Mouse (Mus musculus): ENCODE results near the gene Mrpl52.

Mrpl52 gene

DNA sequence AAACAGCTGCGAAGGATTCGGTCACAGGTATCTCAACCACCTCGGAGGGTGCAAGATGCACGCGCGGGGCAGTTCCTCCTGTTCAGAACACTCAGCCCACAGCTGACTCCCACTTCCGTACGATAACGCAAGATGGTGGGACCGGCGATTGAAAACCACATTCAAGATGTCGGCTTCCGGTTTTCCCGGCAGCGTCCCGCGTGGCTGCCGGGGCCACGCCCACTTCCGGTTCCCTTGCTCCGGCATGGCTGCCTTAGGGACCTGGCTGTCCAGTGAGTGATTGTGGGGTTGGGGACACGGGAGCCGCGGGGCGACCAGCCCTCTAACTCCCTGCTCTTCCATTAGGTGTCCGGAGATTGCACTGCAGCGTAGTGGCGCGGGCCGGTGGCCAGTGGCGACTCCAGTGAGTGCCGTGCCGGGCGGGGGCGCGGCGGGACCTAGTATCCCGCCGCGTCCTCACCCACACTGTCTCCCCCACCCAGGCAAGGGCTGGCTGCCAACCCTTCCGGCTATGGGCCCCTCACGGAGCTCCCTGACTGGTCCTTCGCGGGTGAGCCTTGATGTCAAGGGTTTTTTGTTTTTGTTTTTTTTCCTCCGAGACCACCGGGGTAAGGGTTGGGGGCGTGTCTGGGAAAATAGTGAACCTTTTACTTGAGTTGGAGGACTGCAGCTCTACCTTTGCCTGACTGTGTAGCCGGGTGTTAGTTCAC is at the start of gene Mrpl52:
Mrpl52 (plus strand) TSS at position 221 of the 710 bp plus-strand sequence.
- peak; percentile 89 to 93 for DNase-seq (ENCODE audit: low spot score in 2 of 2)

GRCm38 (mm10) chr14:54377166-54377565 is 49.5 kb upstream of the Mrpl52 start:
- no peak for DNase-seq (ENCODE audit: low spot score in 2 of 2)

GRCm38 (mm10) chr14:54379571-54379970 is 47.1 kb upstream of the Mrpl52 start:
- no peak for DNase-seq (ENCODE audit: low spot score in 2 of 2)

GRCm38 (mm10) chr14:54380616-54381015 is 46.1 kb upstream of the Mrpl52 start:
- no peak for DNase-seq (ENCODE audit: low spot score in 2 of 2)

- no peak for DNase-seq (ENCODE audit: low spot score in 2 of 2)
These were observed 44.9 kb upstream of the Mrpl52 start for GRCm38 (mm10) chr14:54381816-54382215.

- no peak for DNase-seq (ENCODE audit: low spot score in 2 of 2)
These were observed 44.1 kb upstream of the Mrpl52 start for GRCm38 (mm10) chr14:54382641-54383040.

- DNase-seq (ENCODE audit: low spot score in 2 of 2): peak; percentile 27 to 47
These were observed 43.3 kb upstream of the Mrpl52 start for GRCm38 (mm10) chr14:54383355-54383771.

GRCm38 (mm10) chr14:54384396-54384795 is 42.3 kb upstream of the Mrpl52 start:
- DNase-seq (ENCODE audit: low spot score in 2 of 2): no peak

GRCm38 (mm10) chr14:54385968-54386618 is 40.6 kb upstream of the Mrpl52 start:
- no peak for DNase-seq (ENCODE audit: low spot score in 2 of 2)

GRCm38 (mm10) chr14:54387546-54387945 is 39.2 kb upstream of the Mrpl52 start:
- DNase-seq (ENCODE audit: low spot score in 2 of 2): no peak

- no peak for DNase-seq (ENCODE audit: low spot score in 2 of 2)
These were observed 35.9 kb upstream of the Mrpl52 start for GRCm38 (mm10) chr14:54390843-54391242.

DNA sequence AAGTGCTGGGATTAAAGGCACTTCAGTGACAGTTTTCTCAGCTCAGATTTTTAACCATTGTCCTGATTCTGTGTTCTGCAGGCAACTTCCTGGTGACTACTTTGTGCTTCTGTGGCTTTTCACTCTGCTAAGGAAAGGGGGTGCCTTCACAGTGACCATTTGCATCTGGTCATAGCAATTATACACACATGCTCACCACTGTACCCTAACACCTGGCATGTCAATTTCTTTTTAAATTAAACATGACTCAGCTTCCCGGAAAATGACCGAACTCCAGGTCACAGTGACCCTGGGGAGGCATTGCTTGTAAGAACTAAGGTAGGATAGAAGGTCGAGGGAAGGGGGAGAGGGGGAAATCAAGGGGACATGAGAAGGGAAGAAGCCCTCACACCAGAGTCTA is 32.9 kb upstream of the Mrpl52 start:
- DNase-seq (ENCODE audit: low spot score in 2 of 2): no peak

DNA sequence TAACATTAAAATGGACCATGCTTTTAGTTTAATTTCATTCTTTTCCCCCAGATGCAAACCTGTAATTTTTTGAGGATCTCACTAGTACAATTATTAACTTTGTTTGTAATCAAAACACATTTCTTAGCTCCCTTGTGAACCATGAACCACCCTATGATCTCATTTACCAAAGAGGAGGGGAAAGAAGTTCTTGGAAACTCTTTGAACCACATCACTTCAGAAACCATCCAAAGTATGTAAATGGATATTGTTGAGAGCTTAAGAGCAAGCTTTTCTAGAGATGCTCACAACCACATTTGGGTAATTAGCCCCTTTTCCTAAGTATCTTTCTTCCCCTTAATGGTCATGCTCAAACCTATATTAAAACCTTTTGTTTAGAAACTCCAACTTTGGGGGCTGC is 32.4 kb upstream of the Mrpl52 start:
- DNase-seq (ENCODE audit: low spot score in 2 of 2): no peak

DNA sequence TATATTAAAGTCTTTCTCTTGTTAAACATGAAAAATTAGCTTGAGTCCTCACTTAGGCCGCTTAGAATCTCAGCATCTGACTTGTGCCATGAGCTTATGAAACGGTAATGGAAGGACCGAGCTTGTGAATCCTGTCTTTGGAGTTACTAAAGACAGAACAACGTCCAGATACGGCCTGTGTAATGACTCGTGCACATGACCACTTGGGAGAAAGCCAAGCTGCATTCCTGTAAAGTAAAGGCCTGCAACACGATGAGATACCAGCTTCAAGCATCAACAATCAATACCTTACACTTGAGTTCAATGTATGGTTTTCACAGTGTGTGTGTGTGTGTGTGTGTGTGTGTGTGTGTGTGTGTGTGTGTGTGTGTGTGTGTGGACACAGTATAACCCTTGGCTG is 30.0 kb upstream of the Mrpl52 start:
- DNase-seq (ENCODE audit: low spot score in 2 of 2): no peak

DNA sequence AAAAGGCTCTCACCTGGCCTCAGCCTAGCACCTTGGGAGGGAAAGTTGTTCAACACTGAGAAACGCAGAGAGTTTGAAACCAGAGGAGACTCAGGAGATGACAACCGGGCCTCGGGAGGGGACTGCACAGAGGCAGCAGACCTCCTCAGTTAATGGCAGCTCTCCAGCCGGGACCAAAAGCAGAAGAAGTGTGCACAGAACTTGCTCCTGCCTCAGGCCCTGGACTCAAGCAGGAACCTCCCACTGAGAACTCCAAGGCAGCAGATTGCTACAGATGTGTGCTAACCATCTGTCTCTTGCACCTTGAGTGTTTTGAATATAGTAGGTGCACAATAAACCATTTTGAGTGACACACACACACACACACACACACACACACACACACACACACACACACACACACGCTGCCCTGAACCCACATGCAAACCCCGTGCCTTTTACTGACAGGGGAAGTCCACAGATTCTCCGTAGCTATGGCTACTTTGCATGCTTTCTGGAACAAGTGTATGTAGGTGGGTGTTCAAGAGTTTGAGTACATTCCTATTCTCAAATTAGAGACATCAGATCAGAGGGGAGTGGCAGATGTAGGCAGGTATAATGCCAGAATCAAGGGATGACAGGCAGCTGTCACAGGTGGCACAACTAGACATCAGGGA is 28.7 kb upstream of the Mrpl52 start:
- no peak for DNase-seq (ENCODE audit: low spot score in 2 of 2)

GRCm38 (mm10) chr14:54398528-54398916 is 28.2 kb upstream of the Mrpl52 start:
- DNase-seq (ENCODE audit: low spot score in 2 of 2): no peak

DNA sequence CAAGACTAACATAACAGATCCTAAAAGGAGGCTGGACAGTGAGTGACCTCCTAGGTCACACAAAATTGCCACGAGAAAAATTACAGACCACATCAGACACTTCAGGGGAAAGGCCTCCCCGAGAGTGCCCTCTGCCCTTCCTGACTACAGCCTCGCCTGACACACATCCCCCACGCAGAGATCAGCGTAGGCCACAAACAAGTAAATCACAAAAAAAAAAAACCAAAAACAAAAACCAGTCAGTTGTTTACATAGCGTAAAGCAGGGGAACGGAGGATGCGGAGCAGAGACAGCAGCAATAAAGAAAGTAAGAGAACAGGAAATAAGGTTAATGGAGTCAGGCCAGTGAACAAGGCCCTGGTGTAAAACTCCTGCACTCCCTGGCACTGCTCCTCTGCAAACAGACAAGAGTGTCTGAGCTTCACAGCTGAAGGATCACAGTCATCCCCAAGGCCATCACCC is 27.8 kb upstream of the Mrpl52 start:
- DNase-seq (ENCODE audit: low spot score in 2 of 2): no peak

- DNase-seq (ENCODE audit: low spot score in 2 of 2): no peak
These were observed 25.0 kb upstream of the Mrpl52 start for GRCm38 (mm10) chr14:54401723-54402122.

DNA sequence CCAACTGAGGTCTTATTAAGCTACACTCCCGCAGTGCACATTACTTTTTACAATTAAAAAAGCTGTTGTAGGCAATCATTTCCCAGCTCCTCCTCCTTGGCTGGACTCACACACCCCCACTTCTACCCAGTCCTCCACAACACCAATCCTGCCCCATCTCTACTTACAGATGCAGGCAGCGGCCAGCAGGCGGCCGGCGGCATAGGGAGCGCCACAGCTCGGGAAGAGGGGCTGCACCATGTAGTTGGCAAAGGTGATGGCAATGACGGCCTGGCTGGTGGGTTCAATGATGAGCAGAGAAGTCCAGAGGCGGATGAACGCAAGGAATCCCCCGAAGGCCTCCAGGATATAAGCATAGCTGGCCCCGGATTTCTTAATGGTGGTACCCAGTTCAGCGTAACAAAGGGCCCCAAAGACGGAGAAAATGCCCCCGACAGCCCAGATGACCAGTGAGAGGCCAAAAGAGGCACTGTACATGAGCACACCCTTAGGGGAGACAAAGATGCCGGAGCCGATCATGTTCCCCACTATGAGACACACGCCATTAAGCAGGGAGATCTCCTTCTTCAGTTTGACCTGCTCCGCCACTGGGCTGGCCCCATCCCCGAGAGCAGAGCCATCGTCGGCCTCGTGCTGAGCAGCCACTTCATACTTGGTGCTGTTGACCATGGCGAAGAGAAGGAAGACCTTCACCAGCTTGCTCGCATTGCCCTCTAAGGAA is 18.2 kb upstream of the Mrpl52 start:
- no peak for DNase-seq (ENCODE audit: low spot score in 2 of 2)

DNA sequence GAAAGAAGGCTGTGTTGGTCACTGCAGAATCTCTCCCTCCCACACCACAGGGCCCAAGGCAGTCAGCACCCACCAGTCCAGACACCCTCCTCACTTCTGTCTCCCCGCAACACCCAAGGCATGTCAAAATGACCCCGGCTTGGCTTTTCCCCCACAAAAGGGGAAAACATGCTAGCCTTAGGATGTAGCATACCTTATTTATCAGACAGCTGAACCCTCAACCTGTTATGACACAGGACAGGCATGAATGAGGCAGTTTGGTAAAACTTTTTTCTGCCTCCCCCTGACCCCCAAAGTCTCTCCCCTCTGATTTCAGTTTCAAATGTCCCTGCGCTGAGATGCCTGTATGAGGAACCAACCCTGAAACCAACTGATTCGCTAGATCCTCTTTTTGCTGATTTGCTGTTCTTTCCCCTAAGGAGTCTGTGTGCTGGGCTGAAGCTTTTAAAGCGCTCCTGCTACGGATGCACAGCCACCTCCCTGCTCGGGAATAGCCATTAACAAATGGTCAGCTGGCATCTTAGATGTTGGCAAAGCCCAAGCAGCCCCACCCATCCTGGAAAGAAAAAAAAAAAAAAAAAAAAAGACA is 17.6 kb upstream of the Mrpl52 start:
- peak in 1 of 2 experiments; percentile 35 for DNase-seq (ENCODE audit: low spot score in 2 of 2)

DNA sequence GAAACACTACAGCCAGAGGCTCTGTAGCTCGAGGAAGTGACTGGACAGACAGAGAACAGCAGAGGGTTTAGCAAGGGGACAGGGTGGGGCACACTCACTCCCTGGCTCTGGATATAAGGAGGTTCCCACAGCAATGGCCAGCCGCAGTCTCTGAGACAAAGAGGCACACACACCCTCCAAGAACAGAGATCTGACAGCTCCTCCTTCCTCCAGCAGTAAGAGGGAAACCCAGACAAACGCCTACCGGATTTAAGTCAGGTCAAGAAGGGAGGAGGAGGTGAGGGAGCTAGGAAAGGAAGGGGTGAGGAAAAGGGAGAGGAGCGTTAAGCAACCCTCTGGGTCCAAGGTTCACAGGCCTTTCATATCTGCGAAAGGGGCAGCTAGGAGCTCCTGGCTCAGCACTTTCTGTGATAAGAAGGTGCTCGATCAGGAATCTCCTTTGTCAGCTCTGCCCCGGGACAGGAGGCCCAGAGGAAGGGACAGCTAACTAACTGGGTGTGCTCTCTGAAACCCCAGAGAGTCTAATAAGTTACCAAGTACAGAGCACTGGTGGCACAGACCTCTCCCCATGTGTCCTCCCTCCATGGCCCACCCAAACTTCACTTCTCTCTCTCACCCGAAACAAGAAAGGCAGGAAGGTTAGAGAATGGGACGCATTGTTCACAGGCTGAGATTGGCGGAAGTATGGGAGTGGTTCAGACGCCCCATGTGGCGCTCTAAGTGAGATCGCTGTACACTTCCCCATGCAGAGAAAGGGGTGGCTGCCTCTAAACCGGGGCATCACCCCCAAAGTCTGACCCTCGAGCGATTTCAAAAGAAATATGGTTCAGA is 16.5 kb upstream of the Mrpl52 start:
- peak in 1 of 2 experiments; percentile 60 for DNase-seq (ENCODE audit: low spot score in 2 of 2)

Data from heart, adult 9 months (tissue).